Mouse (Mus musculus): ENCODE data around the gene Nxn. TPM values are rescaled to one million over a fixed set of nuclear protein-coding genes. Genes with fewer than 3 reads are reported as not detected.

Nxn gene
- polyA plus RNA-seq, 1 experiment from 2014 or later, result 46.6 TPM

DNA sequence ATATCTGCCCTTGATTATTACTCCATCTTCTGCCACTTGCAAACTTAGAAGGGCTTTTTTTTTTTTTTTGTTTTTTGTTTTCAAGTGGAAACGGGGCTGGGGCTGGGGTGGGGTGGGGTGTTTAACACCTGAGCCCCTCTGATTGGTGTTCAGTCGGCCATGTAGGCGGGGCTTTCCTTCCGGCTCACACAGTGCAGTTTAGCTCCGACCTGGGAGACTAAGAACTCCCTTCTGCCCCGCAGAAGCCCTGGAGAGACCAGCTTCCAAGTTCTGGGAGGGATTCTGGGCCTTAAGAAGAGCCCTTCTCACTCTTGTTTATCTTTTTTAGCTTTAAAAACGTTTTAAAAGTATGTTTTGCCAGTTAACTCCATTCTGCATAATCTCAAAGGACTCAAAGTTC, 61.2 kb downstream of the Nxn start:
- Histone ChIP-seq H3K27me3 (ENCODE audit: insufficient read depth, poor library complexity, severe bottlenecking) (no peaks in the 10 kb centered on the region), H3K36me3 (no peaks in the 10 kb centered on the region), H3K4me1 (replicated peaks) (peaks cover 20% of the 10 kb centered on the region), H3K27ac (no peak overlapping the region), H3K4me3 (no peak overlapping the region), H3K9me3 (no peaks in the 10 kb centered on the region)
- no peak for DNase-seq (ENCODE audit: low spot score)
- 9% methylated on average over 7 of the region's 7 CpGs for WGBS

DNA sequence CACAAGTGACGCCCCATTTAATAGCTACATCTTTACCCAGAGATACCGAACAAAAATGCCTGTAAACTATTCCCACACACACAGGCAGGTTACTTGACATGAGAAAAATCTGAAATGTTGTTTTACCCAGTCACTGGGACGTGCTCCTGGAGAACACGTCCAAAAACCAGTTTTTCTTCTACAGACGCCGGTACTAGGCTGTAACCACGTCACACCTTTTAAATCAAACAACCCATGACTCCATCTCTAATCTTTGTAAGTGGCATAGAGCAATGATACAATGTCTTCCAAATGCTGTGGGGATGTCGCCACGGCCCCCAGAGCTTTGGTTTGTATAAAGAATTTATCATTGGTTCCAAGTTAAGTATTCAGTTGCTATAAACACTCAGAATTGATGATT, 61.7 kb downstream of the Nxn start:
- 89% methylated on average over 9 of the region's 9 CpGs for WGBS
- peaks cover 20% of the 10 kb centered on the region for H3K4me1 ChIP-seq (replicated peaks)
- H3K9me3 ChIP-seq, result no peaks in the 10 kb centered on the region
- no peaks in the 10 kb centered on the region for H3K36me3 ChIP-seq
- H3K4me3 ChIP-seq, result no peak overlapping the region
- no peak for DNase-seq (ENCODE audit: low spot score)
- no peaks in the 10 kb centered on the region for H3K27me3 ChIP-seq (ENCODE audit: insufficient read depth, poor library complexity, severe bottlenecking)
- no peak overlapping the region for H3K27ac ChIP-seq

DNA sequence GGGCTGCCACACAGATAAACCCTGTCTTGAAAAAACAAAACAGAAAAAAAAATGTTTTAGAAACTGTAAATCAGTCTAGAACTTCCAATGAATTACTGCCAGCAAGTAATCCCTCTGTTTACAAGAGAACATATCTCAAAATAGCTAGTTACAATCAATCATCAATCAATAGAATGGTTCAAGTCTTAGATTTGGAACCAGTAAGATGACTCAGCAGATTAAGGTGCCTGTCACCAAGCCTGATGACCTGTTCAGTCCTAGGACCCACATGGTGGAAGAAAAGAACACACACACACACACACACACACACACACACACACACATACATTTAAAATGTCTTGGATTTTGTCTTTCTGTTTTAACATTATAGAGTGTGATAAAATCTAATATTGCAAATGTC, 62.7 kb downstream of the Nxn start:
- H3K9me3 ChIP-seq, result no peaks in the 10 kb centered on the region
- H3K4me3 ChIP-seq, result no peak overlapping the region
- DNase-seq (ENCODE audit: low spot score), result no peak
- no peaks in the 10 kb centered on the region for H3K36me3 ChIP-seq
- peaks cover 18% of the 10 kb centered on the region for H3K4me1 ChIP-seq (replicated peaks)
- H3K27me3 ChIP-seq (ENCODE audit: insufficient read depth, poor library complexity, severe bottlenecking), result no peaks in the 10 kb centered on the region
- H3K27ac ChIP-seq, result no peak overlapping the region

- no peak for DNase-seq (ENCODE audit: low spot score)
- WGBS, result 55% methylated on average over 10 of the region's 10 CpGs
- peaks cover 22% of the 10 kb centered on the region for H3K4me1 ChIP-seq (replicated peaks)
- H3K36me3 ChIP-seq, result no peaks in the 10 kb centered on the region
- H3K27ac ChIP-seq, result peak overlapping the region; percentile 19
- no peaks in the 10 kb centered on the region for H3K27me3 ChIP-seq (ENCODE audit: insufficient read depth, poor library complexity, severe bottlenecking)
- H3K9me3 ChIP-seq, result no peaks in the 10 kb centered on the region
- no peak overlapping the region for H3K4me3 ChIP-seq
These were observed 64.0 kb downstream of the Nxn start for GRCm38 (mm10) chr11:76334966-76335365.

- H3K27ac ChIP-seq, result no peak overlapping the region; the same call in 1 of the 2 replicates
- H3K27me3 ChIP-seq (ENCODE audit: insufficient read depth, poor library complexity, severe bottlenecking), result no peaks in the 10 kb centered on the region
- no peaks in the 10 kb centered on the region for H3K9me3 ChIP-seq
- DNase-seq (ENCODE audit: low spot score), result no peak
- no peaks in the 10 kb centered on the region for H3K36me3 ChIP-seq
- H3K4me1 ChIP-seq (replicated peaks), result peaks cover 37% of the 10 kb centered on the region
- 75% methylated on average over 5 of the region's 5 CpGs for WGBS
- H3K4me3 ChIP-seq, result no peak overlapping the region
These were observed 66.7 kb downstream of the Nxn start for GRCm38 (mm10) chr11:76332240-76332639.

GRCm38 (mm10) chr11:76328522-76329290, 70.2 kb downstream of the Nxn start:
- no peaks in the 10 kb centered on the region for H3K9me3 ChIP-seq
- WGBS, result 66% methylated on average over 2 of the region's 2 CpGs
- no peak for DNase-seq (ENCODE audit: low spot score)
- peaks cover 51% of the 10 kb centered on the region for H3K4me1 ChIP-seq (replicated peaks)
- H3K27me3 ChIP-seq (ENCODE audit: insufficient read depth, poor library complexity, severe bottlenecking), result no peaks in the 10 kb centered on the region
- H3K4me3 ChIP-seq, result no peak overlapping the region
- H3K27ac ChIP-seq, result peak overlapping the region; percentile 45; the same call in 1 of the 2 replicates
- H3K36me3 ChIP-seq, result no peaks in the 10 kb centered on the region

DNA sequence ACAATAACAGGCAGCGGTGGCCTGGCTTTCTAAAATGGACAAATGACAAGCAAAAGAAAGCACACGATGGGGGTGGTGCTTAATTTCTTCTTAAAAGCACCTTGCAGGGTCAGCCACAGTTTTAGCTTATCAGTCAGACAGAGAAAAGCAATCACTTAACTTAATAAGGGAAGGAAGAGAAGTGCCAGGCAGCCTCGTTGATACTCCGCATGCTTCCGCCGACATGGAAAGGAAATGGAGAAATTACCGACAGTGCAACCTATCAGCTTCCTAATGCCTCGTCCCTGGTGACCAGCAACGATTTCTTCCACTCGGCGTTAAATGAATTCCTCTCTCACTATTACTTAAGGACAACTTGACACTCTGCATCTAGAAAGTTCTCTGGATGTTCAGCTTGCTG, 70.9 kb downstream of the Nxn start:
- Histone ChIP-seq H3K9me3 (no peaks in the 10 kb centered on the region), H3K27ac (0 out of 2 replicates have a peak overlapping the region, but pooled peaks have one; percentile 9), H3K4me3 (no peak overlapping the region), H3K27me3 (ENCODE audit: insufficient read depth, poor library complexity, severe bottlenecking) (no peaks in the 10 kb centered on the region), H3K4me1 (replicated peaks) (peaks cover 54% of the 10 kb centered on the region), H3K36me3 (no peaks in the 10 kb centered on the region)
- no peak for DNase-seq (ENCODE audit: low spot score)
- 67% methylated on average over 11 of the region's 11 CpGs for WGBS

DNA sequence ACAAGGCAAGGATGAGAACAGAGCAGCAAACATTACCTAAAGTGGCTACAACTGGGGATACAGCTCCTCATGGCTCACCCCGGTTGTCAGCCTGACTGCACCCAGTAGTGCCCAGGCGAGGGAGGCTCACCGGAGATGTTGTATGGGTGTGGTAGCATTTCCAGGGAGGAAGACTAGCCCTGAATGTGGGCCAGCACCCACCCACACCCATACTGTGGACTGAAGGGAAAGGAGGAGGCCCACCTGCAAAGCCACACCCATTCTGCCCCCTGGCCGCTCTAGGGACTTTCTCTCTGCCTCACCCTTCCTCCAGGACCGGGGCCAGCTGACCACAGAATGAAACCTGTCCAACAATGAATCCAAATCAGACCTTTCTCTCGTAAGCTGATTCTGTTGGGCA, 72.3 kb downstream of the Nxn start:
- no peak overlapping the region for H3K27ac ChIP-seq
- H3K9me3 ChIP-seq, result no peaks in the 10 kb centered on the region
- WGBS, result 92% methylated on average over 6 of the region's 6 CpGs
- no peaks in the 10 kb centered on the region for H3K27me3 ChIP-seq (ENCODE audit: insufficient read depth, poor library complexity, severe bottlenecking)
- no peak for DNase-seq (ENCODE audit: low spot score)
- H3K4me1 ChIP-seq (replicated peaks), result peaks cover 63% of the 10 kb centered on the region
- H3K36me3 ChIP-seq, result no peaks in the 10 kb centered on the region; the same call in 1 of the 2 replicates
- H3K4me3 ChIP-seq, result no peak overlapping the region

DNA sequence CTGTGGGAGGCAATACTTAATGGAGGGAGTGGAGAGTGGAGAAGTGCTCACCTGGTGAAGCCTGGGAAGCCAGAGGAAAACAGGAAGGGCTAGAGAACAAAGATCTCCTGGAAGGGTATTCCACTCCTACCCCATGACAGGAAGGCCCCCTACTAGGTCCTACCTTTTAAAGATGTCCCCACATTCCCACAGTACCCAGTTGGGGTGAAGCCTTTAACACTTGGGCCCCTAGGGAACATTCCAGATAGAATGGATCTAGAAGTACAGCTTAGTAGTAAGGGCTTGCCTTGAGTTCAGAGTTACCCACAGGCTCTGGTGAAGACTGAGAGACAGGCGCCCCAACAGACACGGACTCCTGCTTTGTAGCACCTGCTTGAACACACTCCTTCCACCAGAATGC, 72.9 kb downstream of the Nxn start:
- H3K36me3 ChIP-seq, result peaks cover under 1% of the 10 kb centered on the region
- no peak for DNase-seq (ENCODE audit: low spot score)
- peaks cover 2% of the 10 kb centered on the region; the same call in 1 of the 2 replicates for H3K9me3 ChIP-seq

DNA sequence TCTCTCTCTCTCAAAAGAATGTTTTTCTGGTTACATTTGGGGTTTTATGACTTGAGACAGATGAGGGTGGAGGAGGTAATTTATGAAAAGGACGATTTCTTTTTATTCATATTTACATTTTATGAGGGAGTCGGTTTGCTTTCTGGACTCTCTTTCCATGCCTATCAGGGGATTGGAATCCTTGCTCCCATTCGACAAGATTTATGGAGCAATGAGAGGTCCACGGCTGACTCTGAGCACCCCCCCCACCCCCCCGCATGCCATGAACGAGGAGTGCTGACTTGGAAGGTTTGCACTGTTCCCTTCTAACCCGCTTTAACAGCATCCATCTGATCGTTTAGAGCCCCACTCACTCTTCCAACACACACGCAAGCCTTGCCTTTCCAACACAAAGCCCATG, 74.1 kb downstream of the Nxn start:
- H3K27me3 ChIP-seq (ENCODE audit: insufficient read depth, poor library complexity, severe bottlenecking), result no peaks in the 10 kb centered on the region
- peaks cover 6% of the 10 kb centered on the region; the same call in 1 of the 2 replicates for H3K9me3 ChIP-seq
- DNase-seq (ENCODE audit: low spot score), result no peak
- H3K27ac ChIP-seq, result no peak overlapping the region
- H3K4me1 ChIP-seq (replicated peaks), result peaks cover 65% of the 10 kb centered on the region
- WGBS, result 68% methylated on average over 9 of the region's 9 CpGs
- H3K4me3 ChIP-seq, result no peak overlapping the region
- H3K36me3 ChIP-seq, result peaks cover 7% of the 10 kb centered on the region

More for the DNA sequence above, 72.9 kb downstream of the Nxn start:
- Histone ChIP-seq H3K4me1 (replicated peaks) (peaks cover 63% of the 10 kb centered on the region), H3K27me3 (ENCODE audit: insufficient read depth, poor library complexity, severe bottlenecking) (no peaks in the 10 kb centered on the region), H3K27ac (no peak overlapping the region), H3K4me3 (no peak overlapping the region)
- 88% methylated on average over 2 of the region's 2 CpGs for WGBS

GRCm38 (mm10) chr11:76324207-76324606, 74.7 kb downstream of the Nxn start:
- no peak for DNase-seq (ENCODE audit: low spot score)
- H3K36me3 ChIP-seq, result peaks cover 7% of the 10 kb centered on the region
- peak overlapping the region; percentile 53; the same call in 1 of the 2 replicates for H3K27ac ChIP-seq
- H3K4me1 ChIP-seq (replicated peaks), result peaks cover 65% of the 10 kb centered on the region
- no peak overlapping the region for H3K4me3 ChIP-seq
- WGBS, result 74% methylated on average over 9 of the region's 9 CpGs
- peaks cover 6% of the 10 kb centered on the region; the same call in 1 of the 2 replicates for H3K9me3 ChIP-seq
- H3K27me3 ChIP-seq (ENCODE audit: insufficient read depth, poor library complexity, severe bottlenecking), result no peaks in the 10 kb centered on the region

GRCm38 (mm10) chr11:76322939-76323338, 76.0 kb downstream of the Nxn start:
- Histone ChIP-seq H3K4me1 (replicated peaks) (peaks cover 57% of the 10 kb centered on the region), H3K4me3 (no peak overlapping the region), H3K36me3 (peaks cover 7% of the 10 kb centered on the region), H3K9me3 (peaks cover 6% of the 10 kb centered on the region; the same call in 1 of the 2 replicates), H3K27me3 (ENCODE audit: insufficient read depth, poor library complexity, severe bottlenecking) (no peaks in the 10 kb centered on the region), H3K27ac (peak overlapping the region; percentile 50; the same call in 1 of the 2 replicates)
- DNase-seq (ENCODE audit: low spot score), result no peak
- 84% methylated on average over 5 of the region's 5 CpGs for WGBS

DNA sequence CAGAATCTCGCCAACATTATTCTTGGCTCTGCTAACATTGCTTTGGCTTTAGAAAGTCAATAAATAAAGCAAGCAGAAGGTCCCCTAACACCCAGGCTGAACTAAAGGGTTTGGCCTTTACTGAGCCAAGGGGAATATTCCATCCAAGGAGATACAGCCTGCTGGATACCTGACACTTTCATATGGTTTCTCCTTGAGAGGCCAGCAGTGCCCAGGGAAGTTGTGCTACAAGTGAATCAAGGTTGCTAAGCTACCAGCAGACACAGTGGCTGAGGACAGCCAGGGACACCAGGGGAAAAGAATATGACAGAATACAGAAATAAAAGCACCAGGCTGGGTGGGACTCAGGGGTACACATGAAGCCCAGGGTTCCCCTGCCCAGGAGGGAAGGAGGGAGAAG, 76.9 kb downstream of the Nxn start:
- H3K4me1 ChIP-seq (replicated peaks), result peaks cover 59% of the 10 kb centered on the region
- H3K36me3 ChIP-seq, result peaks cover 7% of the 10 kb centered on the region
- WGBS, result 81% methylated on average over 1 of the region's 1 CpGs
- DNase-seq (ENCODE audit: low spot score), result no peak
- no peaks in the 10 kb centered on the region for H3K27me3 ChIP-seq (ENCODE audit: insufficient read depth, poor library complexity, severe bottlenecking)
- no peak overlapping the region for H3K27ac ChIP-seq
- peaks cover 6% of the 10 kb centered on the region; the same call in 1 of the 2 replicates for H3K9me3 ChIP-seq
- no peak overlapping the region for H3K4me3 ChIP-seq

All from hindbrain, embryonic 10.5 days (tissue).